Mouse (Mus musculus): ENCODE measurements around the gene Zfp867.

The Zfp867 gene

DNA sequence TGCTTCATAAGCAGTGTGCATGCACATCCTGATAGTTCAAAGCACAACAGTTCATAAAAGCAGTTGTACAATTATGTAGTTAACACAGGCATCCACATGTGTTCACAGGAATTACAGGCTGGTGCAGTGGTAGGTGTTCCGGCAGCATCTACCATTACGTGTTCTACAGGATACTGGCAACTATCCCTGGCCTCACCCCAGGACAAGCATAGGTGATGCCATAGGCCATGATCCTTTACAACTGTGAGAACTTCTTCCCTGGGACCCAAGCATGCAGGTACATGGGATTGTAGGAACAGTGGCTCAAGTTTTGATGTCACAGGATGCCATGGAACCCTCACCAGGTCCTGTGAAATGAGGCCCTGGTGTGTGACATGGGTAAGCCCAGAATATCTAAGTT lies 11.8 kb downstream of the Zfp867 start:
- DNase-seq (ENCODE audit: low spot score in 2 of 2): no peak

DNA sequence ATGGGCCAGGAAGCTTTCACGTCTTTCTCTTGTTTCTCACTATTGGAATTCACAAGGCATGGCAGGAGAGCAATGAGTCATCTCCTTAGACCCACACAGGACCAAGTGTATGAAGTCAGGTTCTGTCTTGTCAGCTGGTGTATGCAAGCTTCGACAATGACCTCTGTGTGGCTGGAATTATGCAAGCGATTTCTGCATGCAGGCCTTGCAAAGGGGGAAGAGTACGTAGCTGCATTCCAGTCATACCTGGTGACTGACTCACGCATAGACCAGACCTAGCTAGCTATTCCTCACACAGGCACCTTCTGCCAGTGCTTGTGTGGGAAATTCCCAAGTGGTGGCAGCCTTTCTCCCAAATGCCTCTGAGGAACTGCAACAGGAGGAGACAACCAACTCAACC lies 13.3 kb downstream of the Zfp867 start:
- peak; percentile 65 to 71 for DNase-seq (ENCODE audit: low spot score in 2 of 2)

- no peak for DNase-seq (ENCODE audit: low spot score in 2 of 2)
Observed at GRCm38 (mm10) chr11:59456891-59457290, 15.4 kb downstream of the Zfp867 start.

DNA sequence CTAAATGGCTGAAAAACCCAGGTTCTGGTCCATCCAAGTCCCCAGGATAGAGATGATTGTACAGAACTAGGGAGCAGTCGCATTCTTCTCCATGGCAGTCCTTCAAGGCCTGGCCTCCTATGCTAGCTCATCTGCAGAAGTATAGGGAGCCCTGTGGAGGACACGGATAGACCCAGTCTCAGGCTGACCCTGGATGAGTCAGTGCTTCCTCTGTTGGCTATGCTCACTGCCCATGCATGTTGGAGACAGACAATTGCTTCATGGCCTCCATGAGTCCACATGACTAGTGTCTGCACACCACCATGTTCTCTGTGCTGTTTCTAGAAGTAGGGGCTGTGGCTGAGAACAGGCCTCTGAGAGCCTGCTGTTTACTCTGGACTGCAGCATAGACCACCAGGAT lies 15.9 kb downstream of the Zfp867 start:
- DNase-seq (ENCODE audit: low spot score in 2 of 2): no peak

DNA sequence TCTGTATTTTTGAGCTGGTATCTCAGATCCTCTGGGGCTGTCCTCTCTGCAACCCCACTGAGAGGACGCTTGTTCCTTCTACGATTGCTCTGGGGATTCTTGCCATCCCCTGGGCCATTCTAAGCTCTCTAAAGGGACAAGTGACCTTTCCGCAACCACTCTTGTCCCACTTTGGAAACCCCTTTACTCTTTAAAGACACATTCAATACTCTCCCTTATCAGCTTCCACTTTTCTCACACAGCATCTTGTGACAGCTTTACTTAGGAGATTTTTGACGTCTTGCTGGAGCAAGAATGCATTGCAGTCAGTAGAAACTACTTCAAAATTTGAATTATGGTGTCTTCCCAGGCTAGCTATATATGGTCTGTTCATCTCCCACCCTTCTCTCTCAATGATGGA lies 21.2 kb downstream of the Zfp867 start, which contains the start of gene Snap47:
Gene Snap47 (minus strand): TSS at position 101 of the 400 bp plus-strand sequence.
- no peak for DNase-seq (ENCODE audit: low spot score in 2 of 2)

- no peak for DNase-seq (ENCODE audit: low spot score in 2 of 2)
Observed at GRCm38 (mm10) chr11:59450230-59450771, 22.0 kb downstream of the Zfp867 start.

- peak; percentile 91 to 94 for DNase-seq (ENCODE audit: low spot score in 2 of 2)
Observed at GRCm38 (mm10) chr11:59449741-59450229, 22.5 kb downstream of the Zfp867 start, which contains the start of gene Jmjd4. Gene Jmjd4 (plus strand): TSS chr11:59450045.

DNA sequence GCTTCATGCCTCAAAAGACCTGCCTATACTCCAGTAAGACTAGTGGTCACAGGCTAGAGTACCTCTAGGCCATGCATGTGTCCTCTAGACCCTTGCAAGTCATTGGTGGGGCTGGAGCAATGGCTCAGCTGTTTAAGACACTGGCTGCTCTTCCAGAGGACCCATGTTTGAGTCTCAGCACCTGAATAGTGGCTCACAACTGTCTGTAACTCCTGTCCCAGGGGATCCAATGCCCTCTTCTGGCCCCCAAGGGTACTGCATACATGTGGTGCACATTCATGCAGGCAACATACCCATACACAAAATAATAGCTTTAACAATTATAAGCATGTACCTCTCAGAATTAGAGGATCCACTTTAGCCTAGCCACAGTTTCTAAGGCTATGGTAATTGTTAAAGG lies 29.2 kb downstream of the Zfp867 start:
- no peak for DNase-seq (ENCODE audit: low spot score in 2 of 2)

- DNase-seq (ENCODE audit: low spot score in 2 of 2): no peak
Observed at GRCm38 (mm10) chr11:59437954-59438353, 34.3 kb downstream of the Zfp867 start.

- DNase-seq (ENCODE audit: low spot score in 2 of 2): no peak
Observed at GRCm38 (mm10) chr11:59432261-59432660, 40.0 kb downstream of the Zfp867 start.

GRCm38 (mm10) chr11:59429959-59430358 lies 42.3 kb downstream of the Zfp867 start:
- DNase-seq (ENCODE audit: low spot score in 2 of 2): no peak

GRCm38 (mm10) chr11:59428057-59428660 lies 44.1 kb downstream of the Zfp867 start:
- DNase-seq (ENCODE audit: low spot score in 2 of 2): peak; percentile 31 to 36

DNA sequence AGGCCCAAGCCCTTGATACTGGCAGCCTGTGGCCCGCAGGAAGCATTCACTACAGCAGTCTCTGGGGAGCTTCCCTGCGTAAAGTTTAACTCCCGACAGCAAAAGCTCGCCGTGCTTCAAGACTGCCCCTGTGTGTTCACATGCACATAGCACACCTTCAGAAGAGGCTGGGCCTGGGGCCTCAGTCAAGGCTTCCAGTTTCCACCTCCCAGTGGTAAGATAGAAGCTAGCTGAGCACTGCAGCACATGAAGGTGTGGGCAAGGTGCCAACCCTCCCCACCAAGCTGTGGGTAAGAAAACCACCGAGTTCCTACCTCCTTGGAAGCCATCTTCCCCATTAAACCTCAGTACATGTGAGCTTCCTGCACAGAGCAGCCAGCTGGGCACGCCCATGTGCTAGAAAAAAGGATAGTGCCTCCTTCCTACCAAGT lies 46.6 kb downstream of the Zfp867 start:
- DNase-seq (ENCODE audit: low spot score in 2 of 2): no peak

DNA sequence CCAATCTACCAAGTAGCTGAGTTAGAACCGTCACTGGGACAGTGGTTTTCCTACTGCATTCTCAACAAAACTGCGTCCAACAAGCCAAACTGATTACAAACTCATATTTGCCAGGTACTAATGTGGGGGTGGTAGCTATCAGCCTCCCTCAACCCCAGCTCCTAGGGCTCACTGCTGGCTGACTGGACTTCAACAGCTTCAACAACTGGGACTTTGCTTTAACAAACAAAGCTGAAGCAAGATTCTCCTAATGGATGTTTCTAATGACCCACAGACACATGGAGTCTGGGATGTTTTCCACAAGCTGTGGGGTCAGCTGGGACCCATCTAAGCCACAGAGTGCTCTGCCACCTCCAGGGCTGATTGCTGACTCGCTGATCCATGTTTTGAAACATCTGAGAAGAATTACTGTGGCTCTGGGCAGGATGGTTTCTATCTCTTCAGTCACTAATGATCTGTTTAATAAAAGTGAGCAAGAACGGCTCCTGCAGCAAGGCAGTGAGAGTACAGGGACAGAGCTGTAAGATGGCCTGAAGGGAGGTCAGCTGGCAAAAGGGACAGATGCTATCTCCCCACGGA lies 49.2 kb downstream of the Zfp867 start:
- DNase-seq (ENCODE audit: low spot score in 2 of 2): no peak

GRCm38 (mm10) chr11:59421967-59422366 lies 50.3 kb downstream of the Zfp867 start:
- DNase-seq (ENCODE audit: low spot score in 2 of 2): no peak

GRCm38 (mm10) chr11:59421436-59421835 lies 50.8 kb downstream of the Zfp867 start:
- peak in 1 of 2 experiments; percentile 25 for DNase-seq (ENCODE audit: low spot score in 2 of 2)

- DNase-seq (ENCODE audit: low spot score in 2 of 2): no peak
Observed at GRCm38 (mm10) chr11:59418708-59419107, 53.6 kb downstream of the Zfp867 start.

DNA sequence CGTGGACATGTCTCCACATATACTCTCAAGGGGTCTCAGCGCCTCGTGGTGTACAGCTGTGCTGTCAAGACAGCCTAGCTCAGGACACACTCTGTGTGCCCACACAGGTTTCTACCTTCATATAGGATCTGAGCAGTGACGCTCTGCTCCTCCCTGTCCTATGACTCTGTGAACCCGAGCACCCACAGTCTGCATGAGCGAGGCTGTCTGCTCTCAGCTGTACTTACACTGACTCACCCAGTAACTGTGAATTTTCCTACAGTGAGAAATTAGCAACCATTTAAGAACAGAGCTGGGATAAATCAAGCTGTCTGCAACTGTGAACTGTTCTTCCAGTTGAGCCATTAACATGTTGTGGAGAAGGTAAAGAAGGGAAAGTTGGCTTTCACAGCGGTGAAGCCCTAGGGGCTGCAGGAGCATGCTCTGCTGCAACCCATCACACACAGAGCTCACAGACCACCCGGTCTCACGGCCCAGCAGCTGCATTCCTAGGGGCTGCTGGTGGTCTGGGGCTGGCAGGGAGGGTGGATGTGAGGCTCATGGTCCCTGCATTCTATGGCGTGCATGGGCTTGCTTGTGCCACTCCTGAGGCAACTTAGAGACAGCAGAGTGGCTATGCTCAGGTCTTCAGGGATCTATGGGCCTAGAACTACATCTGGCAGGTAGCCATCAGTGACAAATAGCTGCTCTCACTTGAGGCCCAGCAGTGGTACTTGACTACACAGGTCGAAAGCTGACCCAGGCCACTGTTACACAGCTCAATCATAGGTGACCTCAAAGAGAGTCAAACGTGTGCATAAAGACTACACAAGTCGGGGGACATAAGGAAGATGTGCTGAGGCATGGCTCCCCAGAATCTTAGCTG lies 59.0 kb downstream of the Zfp867 start:
- DNase-seq (ENCODE audit: low spot score in 2 of 2): no peak

- no peak for DNase-seq (ENCODE audit: low spot score in 2 of 2)
Observed at GRCm38 (mm10) chr11:59412058-59412457, 60.2 kb downstream of the Zfp867 start.
